Mouse (Mus musculus) neural tube, postnatal 0 days (tissue): ENCODE data around the gene Pqbp1. TPM values are rescaled to one million over a fixed set of nuclear protein-coding genes. Genes with fewer than 3 reads are reported as not detected.

Experiments
- polyA plus RNA-seq: library from polyadenylated mRNA; unstranded; fragments of >200 nt; fragmentation: Nextera tagmentation; extraction: Ambion mirVana; gene quantifications from 2 replicates; pipeline ENCODE4 v1.2.1, GENCODE M21; 2015

Pqbp1 gene
- 190 and 200 TPM in 2 replicates for polyA plus RNA-seq

GRCm38 (mm10) chrX:7898880-7899874 is at the start of gene Pqbp1, which contains the start of gene Timm17b:
Gene Pqbp1 (minus strand): TSS chrX:7899269.
Gene Timm17b (plus strand): TSS chrX:7899357.

GRCm38 (mm10) chrX:7947108-7947899 is 48.2 kb upstream of the Pqbp1 start, which contains the start of gene Hdac6:
Gene Hdac6 (minus strand): TSS chrX:7947889.

DNA sequence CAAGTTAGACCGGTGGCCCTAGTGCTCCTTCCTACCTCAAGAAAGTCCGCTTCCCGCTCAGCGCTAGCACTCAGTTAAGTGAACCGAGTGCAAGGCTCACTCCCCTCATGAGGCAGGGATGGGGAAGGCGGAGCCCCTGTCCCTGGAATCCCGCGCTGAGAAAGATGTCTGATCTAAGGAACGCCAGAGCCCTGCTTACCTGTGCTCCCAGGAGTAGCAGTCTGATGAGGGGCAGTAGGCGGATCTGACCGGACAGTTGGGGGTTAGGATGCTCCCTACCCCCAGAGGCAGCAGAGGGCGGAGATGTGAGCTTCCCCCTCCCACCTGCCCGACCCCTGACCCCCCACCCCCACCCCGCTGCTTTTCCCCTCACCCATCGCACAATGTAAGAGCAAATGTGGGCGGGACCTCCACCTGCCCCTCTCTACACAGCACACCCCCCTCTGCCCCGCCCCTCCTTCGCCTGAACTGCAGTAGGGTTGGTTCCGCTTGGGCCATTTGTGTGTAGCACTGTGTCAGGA is 29.3 kb upstream of the Pqbp1 start, which contains the start of gene Eras:
Eras (minus strand) TSS at position 338 of the 521 bp plus-strand sequence.

DNA sequence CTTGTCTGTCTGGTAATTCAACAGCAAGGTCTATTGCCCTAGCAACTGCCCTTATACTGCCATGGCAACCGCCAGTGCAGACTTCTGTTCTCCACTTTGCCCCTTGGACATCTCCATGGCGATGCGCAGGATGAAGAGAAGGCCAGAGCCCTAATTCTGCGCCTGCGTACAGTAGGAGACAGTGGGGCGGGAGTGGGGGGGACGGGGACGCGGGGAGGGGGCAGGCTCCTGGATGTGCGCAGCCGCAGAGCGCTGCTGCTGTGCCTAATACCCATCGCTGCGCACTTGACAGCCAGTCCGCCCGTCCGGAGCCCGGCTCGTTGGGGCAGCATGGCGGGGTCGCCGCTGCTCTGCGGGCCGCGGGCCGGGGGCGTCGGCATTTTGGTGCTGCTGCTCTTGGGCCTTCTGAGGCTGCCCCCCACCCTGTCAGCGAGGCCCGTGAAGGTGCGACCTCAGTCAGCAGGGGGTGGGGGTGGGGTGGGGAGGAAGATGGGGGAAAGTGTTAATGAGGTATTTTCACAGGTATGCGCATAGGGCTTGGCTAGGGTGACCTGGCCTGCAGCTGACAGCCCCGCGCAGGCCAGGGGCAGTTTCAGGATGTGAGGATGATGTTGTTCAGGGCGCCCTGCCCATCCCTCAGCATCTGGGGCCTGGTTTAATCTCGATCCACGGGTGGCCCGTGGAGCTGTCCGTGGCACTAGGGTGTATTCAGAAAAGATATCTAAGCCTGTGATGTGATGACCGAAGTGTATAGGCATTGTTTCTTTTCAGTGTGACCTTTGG is 20.7 kb upstream of the Pqbp1 start, which contains the start of gene Pcsk1n:
Pcsk1n (plus strand) TSS at position 222 of the 783 bp plus-strand sequence.

GRCm38 (mm10) chrX:7909242-7909641 is 10.2 kb upstream of the Pqbp1 start, which contains the start of gene Gm10490:
Gene Gm10490 (plus strand): TSS chrX:7909542.

DNA sequence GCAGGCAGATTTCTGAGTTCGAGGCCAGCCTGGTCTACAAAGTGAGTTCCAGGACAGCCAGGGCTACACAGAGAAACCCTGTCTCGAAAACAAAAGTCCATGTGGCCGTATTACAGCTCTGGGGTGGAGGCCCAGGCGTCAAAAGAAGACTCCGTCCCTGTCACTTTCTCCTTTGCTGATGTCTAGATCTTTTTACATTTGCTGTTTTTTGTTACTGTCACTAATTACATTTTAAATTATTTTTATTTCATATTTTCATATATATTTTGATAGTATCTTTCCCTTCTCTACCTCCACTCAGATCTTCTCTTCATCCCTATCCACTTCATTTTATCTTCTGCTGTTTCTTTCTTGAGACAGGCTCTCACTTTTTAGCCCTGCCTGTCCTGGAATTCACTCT is 8.7 kb upstream of the Pqbp1 start, which contains the start of gene Gm10491:
Gm10491 (minus strand) TSS at position 101 of the 400 bp plus-strand sequence.

DNA sequence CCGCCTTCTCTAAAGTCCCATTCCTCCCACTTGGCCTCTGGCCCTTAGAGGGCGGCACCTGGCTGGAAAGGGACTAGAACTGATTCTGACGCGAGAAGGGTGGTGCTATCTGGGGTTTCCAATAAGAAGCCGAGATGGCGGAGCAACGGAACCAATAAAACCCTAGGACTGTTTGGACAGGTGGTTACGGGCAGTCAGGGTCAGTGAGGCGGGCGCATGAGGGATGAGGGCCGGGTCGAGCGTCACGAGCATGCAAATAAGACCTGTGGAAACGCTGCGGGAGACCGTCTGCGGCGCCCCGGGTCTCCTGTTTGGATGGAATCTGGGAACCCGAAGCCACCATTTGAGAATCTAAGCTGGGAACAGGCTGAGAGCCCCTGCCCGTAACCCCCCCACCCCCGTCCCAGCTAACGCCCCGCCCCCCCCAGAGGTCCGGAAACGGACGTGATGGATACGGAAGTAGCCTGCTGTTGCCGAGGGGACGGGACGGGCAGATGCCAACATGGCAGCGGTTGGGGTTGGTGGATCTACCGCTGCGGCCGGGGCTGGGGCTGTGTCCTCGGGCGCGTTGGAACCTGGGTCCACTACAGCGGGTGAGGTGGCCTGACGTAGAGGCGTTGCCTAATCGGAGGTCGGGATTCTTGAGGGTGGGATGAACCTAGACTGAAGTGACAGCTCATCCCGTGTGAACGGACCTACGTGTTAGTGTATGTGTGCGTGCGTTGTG is 15.1 kb downstream of the Pqbp1 start, which contains the start of gene Slc35a2:
Slc35a2 (plus strand) TSS at position 188 of the 727 bp plus-strand sequence.

DNA sequence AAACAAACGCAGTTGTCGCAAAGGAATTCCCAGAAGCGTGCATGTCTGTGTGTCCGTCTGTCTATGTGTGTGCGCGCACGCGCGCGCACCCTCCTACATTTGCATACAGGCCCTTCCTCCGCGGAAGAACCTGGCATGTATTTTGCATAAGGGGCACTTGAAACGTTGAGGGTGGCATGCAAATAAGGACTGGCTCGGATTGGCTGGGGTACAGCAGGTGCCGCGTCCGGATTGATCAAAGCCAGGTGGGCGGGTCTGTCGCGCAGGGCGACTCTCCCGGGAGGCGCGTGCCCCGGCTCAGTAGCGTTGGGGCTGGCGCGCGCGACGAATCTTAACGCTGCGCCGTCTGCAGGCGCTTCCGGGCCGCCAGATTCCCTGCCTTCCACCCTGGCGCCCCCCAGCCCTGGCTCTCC is 21.1 kb downstream of the Pqbp1 start, which contains the start of gene Pim2:
Pim2 (plus strand) TSS at position 256 of the 413 bp plus-strand sequence.

Other genes starting within 250 kb of the Pqbp1 start
- 1.6 and 1.8 TPM in 2 replicates for gene Prickle3, start 242.0 kb downstream of the Pqbp1 start, polyA plus RNA-seq
- 24.1 and 30.5 TPM in 2 replicates for gene Plp2, start 227.9 kb downstream of the Pqbp1 start, polyA plus RNA-seq
- 0.09 TPM in 1 of 2 replicates, not detected in the other for gene Magix, start 218.0 kb downstream of the Pqbp1 start, polyA plus RNA-seq
- gene Gpkow, start 202.1 kb downstream of the Pqbp1 start, polyA plus RNA-seq: 36.7 and 37.7 TPM in 2 replicates
- gene Wdr45, start 184.9 kb downstream of the Pqbp1 start, polyA plus RNA-seq: 32.1 and 33.5 TPM in 2 replicates
- gene Gm45208, start 177.0 kb downstream of the Pqbp1 start, polyA plus RNA-seq: 1.1 TPM in 1 of 2 replicates, not detected in the other
- 127 and 148 TPM in 2 replicates for gene Praf2, start 170.8 kb downstream of the Pqbp1 start, polyA plus RNA-seq
- gene Ccdc120, start 148.4 kb downstream of the Pqbp1 start, polyA plus RNA-seq: 38.8 and 40.7 TPM in 2 replicates
- 21.2 and 23.8 TPM in 2 replicates for gene Tfe3, start 136.7 kb downstream of the Pqbp1 start, polyA plus RNA-seq
- gene Gripap1, start 109.5 kb downstream of the Pqbp1 start, polyA plus RNA-seq: 52.2 and 56.6 TPM in 2 replicates
- 7.6 and 8.1 TPM in 2 replicates for gene Kcnd1, start 77.0 kb downstream of the Pqbp1 start, polyA plus RNA-seq
- gene Otud5, start 57.9 kb downstream of the Pqbp1 start, polyA plus RNA-seq: 34.5 and 38.3 TPM in 2 replicates
- 27.0 and 30.5 TPM in 2 replicates for gene Pim2, start 21.0 kb downstream of the Pqbp1 start, polyA plus RNA-seq
- 50.9 and 54.9 TPM in 2 replicates for gene Slc35a2, start 15.2 kb downstream of the Pqbp1 start, polyA plus RNA-seq
- gene Timm17b, start 88 bp upstream of the Pqbp1 start, polyA plus RNA-seq: 124 and 134 TPM in 2 replicates
- gene Gm10491, start 8.6 kb upstream of the Pqbp1 start, polyA plus RNA-seq: not detected in 2 replicates
- not detected in 2 replicates for gene Gm10490, start 10.3 kb upstream of the Pqbp1 start, polyA plus RNA-seq
- gene Pcsk1n, start 20.6 kb upstream of the Pqbp1 start, polyA plus RNA-seq: 611 and 654 TPM in 2 replicates
- gene Eras, start 29.3 kb upstream of the Pqbp1 start, polyA plus RNA-seq: not detected in 2 replicates
- gene Hdac6, start 48.6 kb upstream of the Pqbp1 start, polyA plus RNA-seq: 43.4 and 50.9 TPM in 2 replicates
- gene Gata1, start 78.8 kb upstream of the Pqbp1 start, polyA plus RNA-seq: not detected in 2 replicates
- 1.4 TPM in 2 replicates for gene Glod5, start 119.2 kb upstream of the Pqbp1 start, polyA plus RNA-seq
- gene Suv39h1, start 175.5 kb upstream of the Pqbp1 start, polyA plus RNA-seq: 26.7 and 27.2 TPM in 2 replicates
- 0.34 and 0.41 TPM in 2 replicates for gene Was, start 191.2 kb upstream of the Pqbp1 start, polyA plus RNA-seq
- gene Wdr13, start 233.6 kb upstream of the Pqbp1 start, polyA plus RNA-seq: 49.8 and 57.2 TPM in 2 replicates
- 458 TPM in 2 replicates for gene Rbm3, start 246.6 kb upstream of the Pqbp1 start, polyA plus RNA-seq